ENCODE assay signal across 7 mouse cellular contexts in genomic region chr1:88205294-88205922, GRCm38 (mm10). TPM values are rescaled to one million over a fixed set of nuclear protein-coding genes. Genes with fewer than 3 reads are reported as not detected.
DNase-seq lines count a peak whose midpoint lies in the region; ATAC-seq and TF ChIP-seq lines count a peak whose summit lies in the region.

TSS of gene Dnajb3 (minus strand) at chr1:88205782.

- H3K36me3 ChIP-seq in limb, embryonic 11.5 days (ENCODE audit: control insufficient read depth, insufficient read depth, low read length) = no peaks in the 10 kb centered on the region
- no peaks in the 10 kb centered on the region for H3K36me3 ChIP-seq in midbrain, embryonic 12.5 days

- H3K27ac ChIP-seq in bone marrow, adult 2 months (ENCODE audit: control insufficient read depth, insufficient read depth, low read depth, low read length, poor library complexity) = peak within 1 kb of the TSS; percentile 81
- no peak within 1 kb of the TSS for H3K27ac ChIP-seq in limb, embryonic 11.5 days (replicated peaks; ENCODE audit: low read depth, low read length)
- no peak within 1 kb of the TSS; the same call in 1 of the 2 replicates for H3K27ac ChIP-seq in midbrain, embryonic 12.5 days (replicated peaks)

- no peaks in the 10 kb centered on the region for H3K27me3 ChIP-seq in limb, embryonic 11.5 days (ENCODE audit: control insufficient read depth, insufficient read depth, low read length)
- H3K27me3 ChIP-seq in midbrain, embryonic 12.5 days = peaks cover 4% of the 10 kb centered on the region; the same call in 1 of the 2 replicates

- TF ChIP-seq POLR2A in bone marrow, adult 2 months (IDR thresholded peaks at IDR 0.05; ENCODE audit: borderline replicate concordance, control insufficient read depth, low read depth, low read length) = peak; percentile 92; the same call in 1 of the 2 replicates

- H3K9ac ChIP-seq in limb, embryonic 11.5 days (ENCODE audit: low read length) = peak within 1 kb of the TSS; percentile 72
- H3K9ac ChIP-seq in midbrain, embryonic 12.5 days (replicated peaks) = peak within 1 kb of the TSS; percentile 62

- H3K4me1 ChIP-seq in bone marrow, adult 2 months (ENCODE audit: control insufficient read depth, insufficient read depth, low read length) = no peaks in the 10 kb centered on the region; the same call in 1 of the 2 replicates
- H3K4me1 ChIP-seq in limb, embryonic 11.5 days (ENCODE audit: control insufficient read depth, insufficient read depth, low read length) = no peaks in the 10 kb centered on the region
- H3K4me1 ChIP-seq in midbrain, embryonic 12.5 days = no peaks in the 10 kb centered on the region

- peak; percentile 97 for ATAC-seq in limb, embryonic 11.5 days (ENCODE audit: insufficient number of reproducible peaks, low FRiP score, low TSS enrichment, low read depth)
- peak; percentile 99 for ATAC-seq in midbrain, embryonic 12.5 days (ENCODE audit: low FRiP score, low read depth)

- peak within 1 kb of the TSS; percentile 75 for H3K4me2 ChIP-seq in limb, embryonic 11.5 days (ENCODE audit: low read depth, severe bottlenecking)
- H3K4me2 ChIP-seq in midbrain, embryonic 12.5 days (replicated peaks) = peak within 1 kb of the TSS; percentile 66

- no peaks in the 10 kb centered on the region for H3K9me3 ChIP-seq in limb, embryonic 11.5 days (ENCODE audit: control insufficient read depth, low read length)
- 0 out of 2 replicates have a peak, but pooled peaks cover 7% of the 10 kb centered on the region for H3K9me3 ChIP-seq in midbrain, embryonic 12.5 days

- no peak for TF ChIP-seq CTCF in bone marrow, adult 2 months (IDR thresholded peaks at IDR 0.05; ENCODE audit: control insufficient read depth, insufficient read depth, low read length)

- H3K4me3 ChIP-seq in bone marrow, adult 2 months (replicated peaks; ENCODE audit: control insufficient read depth, low read depth, low read length) = peak within 1 kb of the TSS; percentile 65
- peak within 1 kb of the TSS; percentile 40 for H3K4me3 ChIP-seq in limb, embryonic 11.5 days (ENCODE audit: low read depth, low read length)
- peak within 1 kb of the TSS; percentile 53 for H3K4me3 ChIP-seq in midbrain, embryonic 12.5 days

- 25% methylated on average over 62 of the region's 62 CpGs for WGBS in bone marrow, adult 2 months
- 6% methylated on average over 61 of the region's 62 CpGs for WGBS in limb, embryonic 11.5 days
- 5% methylated on average over 62 of the region's 62 CpGs for WGBS in midbrain, embryonic 12.5 days

- DNase-seq in embryo, embryonic 10 days (ENCODE audit: low spot score) = peak; percentile 94
- peak; percentile 61 to 80 for DNase-seq in gastrocnemius, postnatal 4 days (ENCODE audit: low spot score in 2 of 2)
- peak; percentile 63 for DNase-seq in kidney, adult 11 months
- peak; percentile 86 for DNase-seq in limb, embryonic 11.5 days (ENCODE audit: low spot score)
- peak; percentile 73 for DNase-seq in spleen, postnatal 14 days (ENCODE audit: low spot score in 2 of 2)

RNA-seq across cellular contexts. Expression of gene Dnajb3, which starts in this region (rescaled TPM):
- polyA plus RNA-seq in bone marrow, adult 2 months (2011; ENCODE audit: insufficient read depth, insufficient read length, low replicate concordance, missing spikeins) = 10.2 and 12.8 TPM in 2 replicates
- 1 to 10 TPM; 3.8 to 4.9 TPM for total RNA-seq in gastrocnemius, postnatal 4 days (2021)
- polyA plus RNA-seq in limb, embryonic 11.5 days (2014; fragmentation: Nextera tagmentation; extraction: Ambion mirVana) = 10.7 and 12.8 TPM in 2 replicates
- 12.3 and 12.7 TPM in 2 replicates for polyA plus RNA-seq in midbrain, embryonic 12.5 days (2016; fragmentation: Nextera tagmentation; extraction: Ambion mirVana)
